8 mouse cellular contexts compared by ENCODE assay signal in genomic region chr19:44725951-44726791, GRCm38 (mm10). TPM values are rescaled to one million over a fixed set of nuclear protein-coding genes. Genes with fewer than 3 reads are reported as not detected.
A peak's percentile ranks its signal among the peaks of the same experiment; 100 is the strongest.
DNase-seq lines count a peak whose midpoint lies in the region; ATAC-seq and TF ChIP-seq lines count a peak whose summit lies in the region.

No protein-coding gene starts in this region.

- WGBS in lung, adult 2 months: 1% methylated on average over 55 of the region's 55 CpGs
- 2% methylated on average over 46 of the region's 55 CpGs for WGBS in forebrain, postnatal 0 days
- WGBS in kidney, adult 2 months: 2% methylated on average over 55 of the region's 55 CpGs
- under 1% methylated on average over 54 of the region's 55 CpGs for WGBS in midbrain, embryonic 13.5 days

- ATAC-seq in forebrain, postnatal 0 days: peak; percentile 76
- peak; percentile 84 for ATAC-seq in midbrain, embryonic 13.5 days
- no peak for ATAC-seq in megakaryocyte-erythroid progenitor cell, adult 5-6 weeks (replicated peaks; ENCODE audit: low FRiP score, low TSS enrichment, poor library complexity, severe bottlenecking)

- intact Hi-C loops in left cerebral cortex, postnatal 36 days (cut with DNase I): no loop called here

- no peak for TF ChIP-seq CTCF in lung, adult 2 months (IDR thresholded peaks at IDR 0.05; ENCODE audit: insufficient read depth, low read length)
- TF ChIP-seq CTCF in forebrain, postnatal 0 days (IDR thresholded peaks at IDR 0.05; ENCODE audit: low read depth): no peak
- no peak for TF ChIP-seq CTCF in kidney, adult 2 months (conservative IDR thresholded peaks at IDR 0.05; ENCODE audit: insufficient read depth, insufficient read length, low read depth, low read length)

- no peaks in the 10 kb centered on the region for H3K4me1 ChIP-seq in lung, adult 2 months (ENCODE audit: control insufficient read depth, insufficient read depth, low read length)
- H3K4me1 ChIP-seq in forebrain, postnatal 0 days (ENCODE audit: insufficient read depth): 0 out of 2 replicates have a peak, but pooled peaks cover 3% of the 10 kb centered on the region
- H3K4me1 ChIP-seq in kidney, adult 2 months (ENCODE audit: control insufficient read depth, insufficient read depth, low read length): peaks cover 4% of the 10 kb centered on the region
- H3K4me1 ChIP-seq in midbrain, embryonic 13.5 days (replicated peaks): peaks cover 20% of the 10 kb centered on the region

- H3K9me3 ChIP-seq in forebrain, postnatal 0 days (ENCODE audit: low read length): no peaks in the 10 kb centered on the region
- no peaks in the 10 kb centered on the region for H3K9me3 ChIP-seq in midbrain, embryonic 13.5 days

- H3K36me3 ChIP-seq in forebrain, postnatal 0 days (ENCODE audit: insufficient read depth): no peaks in the 10 kb centered on the region
- no peaks in the 10 kb centered on the region for H3K36me3 ChIP-seq in kidney, adult 2 months (ENCODE audit: control insufficient read depth, insufficient read depth, low read length)
- H3K36me3 ChIP-seq in midbrain, embryonic 13.5 days: no peaks in the 10 kb centered on the region

- H3K27ac ChIP-seq in forebrain, postnatal 0 days (ENCODE audit: low read depth, low read length): peak overlapping the region; percentile 24; the same call in 1 of the 2 replicates
- 0 out of 2 replicates have a peak overlapping the region, but pooled peaks have one; percentile 40 for H3K27ac ChIP-seq in kidney, adult 2 months (ENCODE audit: insufficient read depth, low read depth, low read length)
- H3K27ac ChIP-seq in midbrain, embryonic 13.5 days: peak overlapping the region; percentile 67

- TF ChIP-seq POLR2A in lung, adult 2 months (IDR thresholded peaks at IDR 0.05; ENCODE audit: borderline replicate concordance, extremely low read depth, low read depth, low read length): no peak
- TF ChIP-seq POLR2A in kidney, adult 2 months (IDR thresholded peaks at IDR 0.05; ENCODE audit: low read depth, low read length): no peak

- H3K4me3 ChIP-seq in lung, adult 2 months (replicated peaks; ENCODE audit: extremely low read depth, low read depth, low read length): peak overlapping the region; percentile 32
- peak overlapping the region; percentile 46 for H3K4me3 ChIP-seq in forebrain, postnatal 0 days (ENCODE audit: low read depth, low read length)
- peak overlapping the region; percentile 23 for H3K4me3 ChIP-seq in kidney, adult 2 months (ENCODE audit: insufficient read depth, low read depth, low read length)
- H3K4me3 ChIP-seq in midbrain, embryonic 13.5 days (replicated peaks): peak overlapping the region; percentile 54

- peak; percentile 22 for DNase-seq in lung, adult 2 months
- no peak for DNase-seq in lung, postnatal 10 days
- DNase-seq in adrenal gland, postnatal 36 days: peak; percentile 20 to 53
- DNase-seq in forebrain, postnatal 0 days: peak; percentile 70
- DNase-seq in kidney, adult 2 months: peak; percentile 54
- DNase-seq in left cerebral cortex, postnatal 36 days (ENCODE audit: low spot score in 2 of 2): no peak

- peaks cover 55% of the 10 kb centered on the region for H3K27me3 ChIP-seq in forebrain, postnatal 0 days (ENCODE audit: insufficient read depth, low read length)
- no peaks in the 10 kb centered on the region; the same call in 1 of the 2 replicates for H3K27me3 ChIP-seq in kidney, adult 2 months (replicated peaks; ENCODE audit: control insufficient read depth, insufficient read depth, low read length)
- peaks cover 77% of the 10 kb centered on the region for H3K27me3 ChIP-seq in midbrain, embryonic 13.5 days

- H3K9ac ChIP-seq in forebrain, postnatal 0 days: peak overlapping the region; percentile 69
- peak overlapping the region; percentile 79 for H3K9ac ChIP-seq in midbrain, embryonic 13.5 days (replicated peaks)

- peak overlapping the region; percentile 65 for H3K4me2 ChIP-seq in forebrain, postnatal 0 days (ENCODE audit: low read depth)
- H3K4me2 ChIP-seq in midbrain, embryonic 13.5 days (replicated peaks): peak overlapping the region; percentile 74

RNA-seq across cellular contexts. Expression of gene Pax2, which starts 29.7 kb away (rescaled TPM):
- polyA plus RNA-seq in lung, adult 2 months (2012; rRNA removed): not detected in 2 replicates
- not detected for total RNA-seq in adrenal gland, postnatal 36 days (2021)
- total RNA-seq in forebrain, postnatal 0 days (2014; rRNA removed): 0.05 TPM in 1 of 2 replicates, not detected in the other
- polyA plus RNA-seq in forebrain, postnatal 0 days (2015; fragmentation: Nextera tagmentation; extraction: Ambion mirVana): 0.06 TPM in 2 replicates
- 25.8 and 29.7 TPM in 2 replicates for polyA plus RNA-seq in kidney, adult 2 months (2012; rRNA removed)
- polyA plus RNA-seq in midbrain, embryonic 13.5 days (2015; fragmentation: Nextera tagmentation; extraction: Ambion mirVana): 0.63 and 1.0 TPM in 2 replicates
- not detected in 2 replicates for total RNA-seq in megakaryocyte-erythroid progenitor cell, adult 5-6 weeks (2014; fragmentation: Nextera tagmentation)
- total RNA-seq in megakaryocyte-erythroid progenitor cell, adult 5-6 weeks (2017): not detected in 2 replicates
- under 1 TPM; 0.16 to 0.32 TPM for total RNA-seq in left cerebral cortex, postnatal 36 days (2021)

Comparison
In these comparisons a context has a peak if more than half of its experiments do, and no peak if none do; other contexts are left out.
1. DNase-seq: peak in lung, adult 2 months (single experiment), adrenal gland, postnatal 36 days (2 of 2), forebrain, postnatal 0 days (single experiment) and kidney, adult 2 months (single experiment); none in lung, postnatal 10 days (single experiment) and left cerebral cortex, postnatal 36 days (0 of 2).
2. Peak in every context shown above with its lines, with median percentiles within 50 percentile points of each other: H3K4me3 ChIP-seq and H3K27ac ChIP-seq.